Mouse (Mus musculus): ENCODE measurements at regions not wholly inside any gene's neighbourhood (a gene's known extent, or its start where the extent isn't known, plus 50 kb on each side); places are given as distances from the start of the nearest gene placed in this dataset.

- DNase-seq (no peak), ATAC-seq (ENCODE audit: low read depth) (no peak)
- WGBS (ENCODE audit: insufficient replicate concordance): 50% methylated on average over 2 of the region's 2 CpGs
- Histone ChIP-seq H3K4me2 (no peak overlapping the region), H3K9ac (no peak overlapping the region), H3K4me3 (replicated peaks) (no peak overlapping the region), H3K9me3 (replicated peaks) (no peaks in the 10 kb centered on the region), H3K36me3 (no peaks in the 10 kb centered on the region), H3K4me1 (replicated peaks) (no peaks in the 10 kb centered on the region), H3K27ac (no peak overlapping the region), H3K27me3 (no peaks in the 10 kb centered on the region)
Observed at GRCm38 (mm10) chr3:78716691-78717090, 569.6 kb downstream of the Rapgef2 start.

GRCm38 (mm10) chr3:78707687-78708086, 578.6 kb downstream of the Rapgef2 start:
- no peak for DNase-seq
- ATAC-seq (ENCODE audit: low read depth): no peak

GRCm38 (mm10) chr3:78698936-78699335, 587.4 kb downstream of the Rapgef2 start:
- DNase-seq: no peak
- ATAC-seq (ENCODE audit: low read depth): no peak
- H3K4me2 ChIP-seq: no peak overlapping the region
- no peaks in the 10 kb centered on the region for H3K4me1 ChIP-seq (replicated peaks)
- 51% methylated on average over 5 of the region's 5 CpGs for WGBS (ENCODE audit: insufficient replicate concordance)
- no peak overlapping the region for H3K9ac ChIP-seq
- no peaks in the 10 kb centered on the region for H3K36me3 ChIP-seq
- H3K4me3 ChIP-seq (replicated peaks): no peak overlapping the region
- H3K27ac ChIP-seq: no peak overlapping the region
- no peaks in the 10 kb centered on the region for H3K27me3 ChIP-seq
- H3K9me3 ChIP-seq (replicated peaks): no peaks in the 10 kb centered on the region

More at GRCm38 (mm10) chr3:78707687-78708086, 578.6 kb downstream of the Rapgef2 start:
- Histone ChIP-seq H3K9me3 (replicated peaks) (no peaks in the 10 kb centered on the region), H3K27me3 (no peaks in the 10 kb centered on the region), H3K4me1 (replicated peaks) (no peaks in the 10 kb centered on the region), H3K27ac (no peak overlapping the region), H3K36me3 (no peaks in the 10 kb centered on the region), H3K9ac (no peak overlapping the region), H3K4me2 (no peak overlapping the region), H3K4me3 (replicated peaks) (no peak overlapping the region)
- 48% methylated on average over 1 of the region's 1 CpGs for WGBS (ENCODE audit: insufficient replicate concordance)

GRCm38 (mm10) chr3:78691499-78691898, 594.8 kb downstream of the Rapgef2 start:
- 47% methylated on average over 3 of the region's 3 CpGs for WGBS (ENCODE audit: insufficient replicate concordance)
- H3K36me3 ChIP-seq: no peaks in the 10 kb centered on the region
- H3K9ac ChIP-seq: no peak overlapping the region
- H3K4me3 ChIP-seq (replicated peaks): no peak overlapping the region
- DNase-seq (no peak), ATAC-seq (ENCODE audit: low read depth) (no peak)
- no peaks in the 10 kb centered on the region for H3K27me3 ChIP-seq
- no peak overlapping the region for H3K27ac ChIP-seq
- no peak overlapping the region for H3K4me2 ChIP-seq
- no peaks in the 10 kb centered on the region for H3K4me1 ChIP-seq (replicated peaks)
- H3K9me3 ChIP-seq (replicated peaks): no peaks in the 10 kb centered on the region

GRCm38 (mm10) chr3:78677656-78678055, 608.7 kb downstream of the Rapgef2 start:
- H3K9ac ChIP-seq: no peak overlapping the region
- no peak overlapping the region for H3K4me2 ChIP-seq
- DNase-seq (no peak), ATAC-seq (ENCODE audit: low read depth) (no peak)
- no peak overlapping the region for H3K27ac ChIP-seq
- no peaks in the 10 kb centered on the region for H3K27me3 ChIP-seq
- H3K4me3 ChIP-seq (replicated peaks): no peak overlapping the region
- no peaks in the 10 kb centered on the region for H3K9me3 ChIP-seq (replicated peaks)
- WGBS (ENCODE audit: insufficient replicate concordance): 68% methylated on average over 1 of the region's 1 CpGs
- no peaks in the 10 kb centered on the region for H3K4me1 ChIP-seq (replicated peaks)
- no peaks in the 10 kb centered on the region for H3K36me3 ChIP-seq

- Histone ChIP-seq H3K4me3 (replicated peaks) (no peak overlapping the region), H3K27me3 (no peaks in the 10 kb centered on the region), H3K9me3 (replicated peaks) (no peaks in the 10 kb centered on the region), H3K4me1 (replicated peaks) (no peaks in the 10 kb centered on the region), H3K36me3 (no peaks in the 10 kb centered on the region), H3K9ac (no peak overlapping the region), H3K4me2 (no peak overlapping the region), H3K27ac (no peak overlapping the region)
- ATAC-seq (ENCODE audit: low read depth) (no peak), DNase-seq (no peak)
- 73% methylated on average over 2 of the region's 2 CpGs for WGBS (ENCODE audit: insufficient replicate concordance)
Observed at GRCm38 (mm10) chr3:78676806-78677205, 609.5 kb downstream of the Rapgef2 start.

GRCm38 (mm10) chr3:78674529-78675187, 611.7 kb downstream of the Rapgef2 start:
- H3K9me3 ChIP-seq (replicated peaks): no peaks in the 10 kb centered on the region
- no peak overlapping the region for H3K27ac ChIP-seq
- DNase-seq (no peak), ATAC-seq (ENCODE audit: low read depth) (no peak)
- H3K4me2 ChIP-seq: no peak overlapping the region
- no peaks in the 10 kb centered on the region for H3K4me1 ChIP-seq (replicated peaks)
- WGBS (ENCODE audit: insufficient replicate concordance): 62% methylated on average over 5 of the region's 5 CpGs
- H3K27me3 ChIP-seq: no peaks in the 10 kb centered on the region
- H3K36me3 ChIP-seq: no peaks in the 10 kb centered on the region
- H3K4me3 ChIP-seq (replicated peaks): no peak overlapping the region
- no peak overlapping the region for H3K9ac ChIP-seq

- Histone ChIP-seq H3K4me2 (no peak overlapping the region), H3K27ac (no peak overlapping the region), H3K4me3 (replicated peaks) (no peak overlapping the region), H3K27me3 (no peaks in the 10 kb centered on the region), H3K4me1 (replicated peaks) (no peaks in the 10 kb centered on the region), H3K36me3 (no peaks in the 10 kb centered on the region), H3K9me3 (replicated peaks) (no peaks in the 10 kb centered on the region), H3K9ac (no peak overlapping the region)
- ATAC-seq (ENCODE audit: low read depth) (no peak), DNase-seq (no peak)
Observed at GRCm38 (mm10) chr3:78668050-78668449, 618.3 kb downstream of the Rapgef2 start.

- no peaks in the 10 kb centered on the region for H3K27me3 ChIP-seq
- no peaks in the 10 kb centered on the region for H3K36me3 ChIP-seq
- no peaks in the 10 kb centered on the region for H3K9me3 ChIP-seq (replicated peaks)
- no peaks in the 10 kb centered on the region for H3K4me1 ChIP-seq (replicated peaks)
- DNase-seq (no peak), ATAC-seq (ENCODE audit: low read depth) (no peak)
- H3K4me2 ChIP-seq: no peak overlapping the region
- H3K27ac ChIP-seq: no peak overlapping the region
- H3K9ac ChIP-seq: no peak overlapping the region
- no peak overlapping the region for H3K4me3 ChIP-seq (replicated peaks)
- WGBS (ENCODE audit: insufficient replicate concordance): 41% methylated on average over 4 of the region's 4 CpGs
Observed at GRCm38 (mm10) chr3:78667374-78668023, 618.8 kb downstream of the Rapgef2 start.

- Histone ChIP-seq H3K4me3 (replicated peaks) (no peak overlapping the region), H3K4me1 (replicated peaks) (no peaks in the 10 kb centered on the region), H3K9ac (no peak overlapping the region), H3K4me2 (no peak overlapping the region), H3K36me3 (no peaks in the 10 kb centered on the region), H3K27me3 (no peaks in the 10 kb centered on the region), H3K27ac (no peak overlapping the region), H3K9me3 (replicated peaks) (no peaks in the 10 kb centered on the region)
- DNase-seq: no peak
- no peak for ATAC-seq (ENCODE audit: low read depth)
- WGBS (ENCODE audit: insufficient replicate concordance): 79% methylated on average over 2 of the region's 2 CpGs
Observed at GRCm38 (mm10) chr3:78648115-78648514, 638.2 kb downstream of the Rapgef2 start.

- DNase-seq (no peak), ATAC-seq (ENCODE audit: low read depth) (no peak)
- no peaks in the 10 kb centered on the region for H3K27me3 ChIP-seq
- no peak overlapping the region for H3K27ac ChIP-seq
- no peaks in the 10 kb centered on the region for H3K36me3 ChIP-seq
- no peak overlapping the region for H3K4me3 ChIP-seq (replicated peaks)
- H3K9ac ChIP-seq: no peak overlapping the region
- WGBS (ENCODE audit: insufficient replicate concordance): 52% methylated on average over 4 of the region's 4 CpGs
- H3K4me1 ChIP-seq (replicated peaks): no peaks in the 10 kb centered on the region
- H3K9me3 ChIP-seq (replicated peaks): no peaks in the 10 kb centered on the region; the same call in 1 of the 2 replicates
- H3K4me2 ChIP-seq: no peak overlapping the region
Observed at GRCm38 (mm10) chr3:78635386-78635785, 650.9 kb downstream of the Rapgef2 start.

- Histone ChIP-seq H3K9ac (no peak overlapping the region), H3K27me3 (no peaks in the 10 kb centered on the region), H3K27ac (no peak overlapping the region), H3K4me2 (no peak overlapping the region), H3K4me1 (replicated peaks) (no peaks in the 10 kb centered on the region), H3K9me3 (replicated peaks) (no peaks in the 10 kb centered on the region), H3K4me3 (replicated peaks) (no peak overlapping the region), H3K36me3 (no peaks in the 10 kb centered on the region)
- ATAC-seq (ENCODE audit: low read depth) (no peak), DNase-seq (no peak)
- 35% methylated on average over 3 of the region's 3 CpGs for WGBS (ENCODE audit: insufficient replicate concordance)
Observed at GRCm38 (mm10) chr3:78618900-78619299, 667.4 kb downstream of the Rapgef2 start.
